Mouse (Mus musculus) common myeloid progenitor, adult 5-6 weeks (primary cell): ENCODE data around the gene Cwh43. TPM values are rescaled to one million over a fixed set of nuclear protein-coding genes. Genes with fewer than 3 reads are reported as not detected.
"Not testable (repeated sequence)": the region's sequence is repeated elsewhere in the genome, so short reads cannot be mapped to it uniquely, and the experiment has no call there.

Experiments
- ATAC-seq: replicated peaks from 2 replicates; pipeline ENCODE4 v1.8.0; 2016; ENCODE audit warnings: low read depth, mild to moderate bottlenecking, moderate TSS enrichment, inconsistent platforms; ENCODE audit not compliant: poor library complexity, severe bottlenecking
- total RNA-seq: library from RNA; stranded (forward); fragments of 200-1000, 187-1606 nt; gene quantifications from 2 replicates; pipeline ENCODE4 v1.2.3, GENCODE M21; 2017

Cwh43 gene
- total RNA-seq, 1 experiment from 2014 or later = not detected

GRCm38 (mm10) chr5:73468462-73469433 lies 62.9 kb downstream of the Cwh43 start:
- no peak for ATAC-seq

GRCm38 (mm10) chr5:73474412-73475405 lies 68.8 kb downstream of the Cwh43 start:
- no peak for ATAC-seq

DNA sequence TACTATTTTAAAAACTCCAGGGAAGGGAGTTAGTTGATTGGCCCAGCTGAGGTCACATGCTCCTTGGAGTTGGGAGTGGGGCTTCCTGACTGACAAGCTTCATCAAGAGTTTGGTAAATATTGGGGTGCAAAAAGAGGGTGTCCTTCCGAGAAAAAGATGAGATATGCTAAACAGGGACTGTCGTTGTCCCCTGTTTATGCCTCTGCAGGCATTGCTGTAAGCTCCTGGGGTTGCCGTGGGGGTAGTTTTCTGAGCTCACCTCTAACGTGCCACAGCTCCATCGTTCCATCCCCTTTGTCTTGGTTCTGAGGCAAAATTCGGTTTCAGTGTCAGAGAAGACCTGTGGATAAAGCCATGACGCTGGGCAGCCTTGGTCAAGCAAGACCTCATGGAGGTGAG lies 74.8 kb downstream of the Cwh43 start, which contains the start of gene Dcun1d4:
TSS of gene Dcun1d4 (plus strand) at position 301 of the 400 bp plus-strand sequence.
- ATAC-seq = no peak

- ATAC-seq = no peak
Measured at GRCm38 (mm10) chr5:73481401-73481800, 75.5 kb downstream of the Cwh43 start.

DNA sequence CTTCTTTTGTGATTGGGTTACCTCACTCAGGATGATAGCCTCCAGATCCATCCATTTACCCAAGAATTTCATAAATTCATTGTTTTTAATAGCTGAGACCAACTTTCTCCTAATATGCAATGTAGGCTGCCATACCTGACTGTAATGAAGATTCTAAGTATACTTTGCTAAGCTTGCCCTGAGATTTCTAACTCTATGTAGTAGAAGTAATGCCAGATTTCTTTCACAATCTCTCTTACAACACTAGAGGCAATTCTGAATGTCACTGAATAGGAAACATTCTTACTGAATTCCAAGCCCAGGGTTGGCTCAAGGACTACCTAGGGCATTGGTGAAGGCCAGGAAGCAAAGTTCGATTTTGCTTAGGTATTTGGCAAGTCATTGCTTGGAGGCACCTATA lies 76.5 kb downstream of the Cwh43 start:
- not testable (repeated sequence) for ATAC-seq

DNA sequence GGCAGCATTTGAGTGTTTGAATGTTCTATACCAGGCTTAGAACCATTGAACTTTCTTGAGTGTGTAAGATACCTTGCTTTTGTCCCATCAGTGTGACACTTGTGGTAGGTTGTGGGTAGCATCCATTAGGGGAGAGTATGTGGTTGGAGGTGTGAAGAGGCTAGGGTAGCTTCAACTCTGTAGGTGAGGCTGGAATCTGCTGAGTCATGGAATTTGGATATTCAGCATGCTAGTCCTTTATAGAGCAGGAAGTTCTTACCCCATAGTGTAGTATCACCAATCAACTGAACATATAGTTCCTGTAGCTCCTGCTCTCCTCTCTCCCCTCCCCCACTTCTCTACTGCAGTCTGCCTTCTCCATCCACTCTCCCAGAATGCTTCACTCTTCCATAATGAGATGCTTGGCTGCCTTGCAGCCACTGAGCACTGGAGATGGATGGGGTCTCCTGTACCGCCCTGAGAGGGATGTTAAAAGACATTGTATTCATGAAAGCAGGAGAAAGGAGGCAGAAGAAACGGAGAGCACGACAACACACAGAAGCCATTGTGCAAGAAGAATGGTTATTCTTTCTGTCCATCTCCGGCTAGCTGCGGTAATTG lies 78.2 kb downstream of the Cwh43 start:
- no peak for ATAC-seq

DNA sequence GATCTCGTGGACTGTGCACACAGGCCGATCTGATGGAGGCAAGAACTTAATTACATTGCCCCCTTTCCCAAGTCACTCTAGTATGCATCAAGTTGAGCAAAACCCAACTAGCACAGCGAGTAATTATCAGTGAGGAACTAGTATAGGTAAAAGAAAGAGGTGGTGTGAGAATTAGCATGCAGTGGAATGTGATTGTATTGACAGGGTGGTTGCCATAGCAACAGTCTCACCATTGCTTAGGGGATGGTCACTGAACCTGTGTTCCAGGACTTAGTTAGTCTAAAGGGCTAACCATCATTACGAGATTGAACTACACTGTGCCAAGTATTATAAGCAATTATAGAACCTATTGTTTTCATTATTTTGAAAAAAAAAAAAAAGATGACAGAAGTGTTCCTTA lies 80.6 kb downstream of the Cwh43 start:
- no peak for ATAC-seq

GRCm38 (mm10) chr5:73489915-73490314 lies 84.0 kb downstream of the Cwh43 start:
- ATAC-seq = no peak

DNA sequence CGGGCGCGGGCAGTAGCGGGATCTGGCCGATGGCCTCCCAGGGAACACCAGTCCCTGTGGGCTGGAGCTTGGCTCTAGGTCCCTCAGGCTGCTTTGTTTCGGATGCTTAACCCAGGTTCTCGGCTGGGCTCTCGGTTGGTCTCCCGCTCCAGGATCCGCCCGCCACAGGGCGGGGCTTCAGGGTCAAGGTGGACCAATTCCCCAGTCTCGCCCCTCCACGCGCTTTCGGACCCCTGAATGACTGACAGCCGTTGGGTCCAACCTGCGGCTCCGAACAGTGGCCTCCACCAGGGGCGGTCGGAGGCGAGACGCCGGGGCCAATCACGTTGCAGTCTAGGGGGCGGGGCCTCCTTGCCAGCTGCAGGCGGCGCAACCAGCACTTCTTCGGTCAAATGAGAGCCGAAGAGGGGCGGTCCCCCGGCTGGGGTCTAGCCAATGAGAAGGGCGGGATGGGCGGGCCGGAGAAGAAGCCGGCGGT lies 84.8 kb downstream of the Cwh43 start:
- peak; percentile 92 for ATAC-seq

GRCm38 (mm10) chr5:73491074-73491836 lies 85.4 kb downstream of the Cwh43 start:
- no peak for ATAC-seq

- ATAC-seq = peak; percentile 70
Measured at GRCm38 (mm10) chr5:73491837-73492720, 86.2 kb downstream of the Cwh43 start.

DNA sequence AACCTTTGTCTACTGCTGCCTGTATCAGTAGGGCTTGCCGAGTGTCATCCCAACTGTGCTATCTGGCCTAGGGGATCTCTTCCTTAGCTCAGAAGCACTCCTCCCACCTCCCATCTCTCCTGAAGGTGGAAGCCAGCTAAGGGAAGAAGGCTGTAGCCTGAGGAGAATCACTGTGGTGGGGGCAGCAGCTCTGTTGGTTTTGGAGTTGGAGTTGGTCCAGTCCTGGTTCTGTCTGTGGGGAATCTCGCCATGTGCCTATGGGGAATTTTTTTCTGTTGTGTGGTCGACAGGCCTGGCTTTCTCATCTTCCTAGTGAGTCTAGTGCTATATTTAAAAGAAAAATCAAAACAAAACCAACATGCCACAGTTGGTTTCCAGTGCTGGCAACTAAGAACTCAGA lies 91.5 kb downstream of the Cwh43 start:
- no peak for ATAC-seq

- ATAC-seq = no peak
Measured at GRCm38 (mm10) chr5:73498559-73498958, 92.7 kb downstream of the Cwh43 start.

DNA sequence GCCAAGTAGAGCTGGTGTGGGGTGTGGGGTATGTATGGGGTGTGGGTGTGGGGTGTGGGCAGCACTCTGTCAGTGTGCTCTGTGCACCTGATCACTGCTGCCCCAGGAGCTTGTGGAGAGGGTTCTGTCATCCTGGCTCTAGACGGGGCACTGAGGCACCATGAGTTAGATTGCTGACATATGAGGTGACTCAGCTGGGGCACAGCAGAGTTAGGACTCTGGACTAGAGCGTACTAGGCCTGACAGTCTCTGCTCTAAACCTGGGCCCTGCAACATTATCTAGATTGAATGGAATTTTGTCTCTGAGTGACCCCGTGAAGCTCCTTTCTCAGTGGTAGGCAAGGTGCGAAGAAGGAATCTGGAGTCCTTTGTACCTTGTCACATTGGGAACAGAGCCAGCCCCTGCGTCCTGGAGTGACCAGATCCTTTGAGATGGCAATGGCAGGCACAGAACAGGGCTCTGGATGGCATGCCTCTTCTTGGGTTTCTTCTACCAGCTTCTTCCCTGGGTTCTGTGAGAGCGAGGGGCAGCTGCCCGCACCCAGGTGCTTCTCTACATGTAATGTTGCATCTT lies 95.1 kb downstream of the Cwh43 start:
- ATAC-seq = no peak

- ATAC-seq = no peak
Measured at GRCm38 (mm10) chr5:73502422-73502821, 96.5 kb downstream of the Cwh43 start.
